Mouse (Mus musculus) ES-E14 (cell line): Measurements from ENCODE around the gene Errfi1. TPM values are rescaled to one million over a fixed set of nuclear protein-coding genes. Genes with fewer than 3 reads are reported as not detected.
A peak's percentile ranks its signal among the peaks of the same experiment; 100 is the strongest.

ENCODE experiments used
- DNase-seq: peaks from one replicate; pipeline ENCODE4 v3.0.0-alpha.2; 2013; ENCODE audit warnings: low read depth, low spot score
- H3K27ac ChIP-seq: 2 replicates; pipeline ENCODE4 v1.5.1; 2012; ENCODE audit warnings: low read depth, mild to moderate bottlenecking, low read length, moderate library complexity, mixed read lengths; ENCODE audit not compliant: poor library complexity, insufficient read depth, severe bottlenecking
- H3K36me3 ChIP-seq: 2 replicates; pipeline ENCODE4 v1.6.1; 2012; ENCODE audit warnings: mild to moderate bottlenecking, low read length, moderate library complexity, mixed read lengths; ENCODE audit not compliant: control insufficient read depth, poor library complexity, insufficient read depth, severe bottlenecking
- H3K4me1 ChIP-seq, 2 experiments: fragments of 150-350 bp in 1 of 2; sonication (generic) in 1 of 2; 2 replicates each; pipeline ENCODE4 v1.6.1; 2012; ENCODE audit warnings: low read length in 2 of 2, mild to moderate bottlenecking in 1 of 2, mixed read lengths in 1 of 2; ENCODE audit not compliant: control insufficient read depth in 2 of 2, insufficient read depth in 2 of 2, poor library complexity in 1 of 2
- H3K4me3 ChIP-seq, 2 experiments: fragments of 150-350 bp in 1 of 2; sonication (generic) in 1 of 2; 2 replicates each; pipeline ENCODE4 v1.5.1; 2012; ENCODE audit warnings: low read length in 2 of 2, low read depth in 1 of 2, mild to moderate bottlenecking in 1 of 2, mixed read lengths in 1 of 2; ENCODE audit not compliant: insufficient read depth in 1 of 2, poor library complexity in 1 of 2, severe bottlenecking in 1 of 2
- H3K9ac ChIP-seq: 2 replicates; pipeline ENCODE4 v1.6.1; 2012; ENCODE audit warnings: low read depth, mild to moderate bottlenecking, low read length, mixed read lengths; ENCODE audit not compliant: poor library complexity, insufficient read depth, severe bottlenecking
- H3K9me3 ChIP-seq: fragments of 150-350 bp; sonication (generic); 2 replicates; pipeline ENCODE4 v1.6.1; 2012; ENCODE audit warnings: low read depth, mild to moderate bottlenecking, low read length; ENCODE audit not compliant: control insufficient read depth, insufficient read depth
- CHD2 ChIP-seq: IDR thresholded peaks from 2 replicates; pipeline ENCODE4 v1.6.1; 2014; ENCODE audit warnings: mild to moderate bottlenecking, low read depth, low read length, inconsistent platforms
- HCFC1 ChIP-seq: IDR thresholded peaks from 2 replicates; pipeline ENCODE4 v1.6.1; 2012; ENCODE audit warnings: low read length, inconsistent platforms, borderline replicate concordance; ENCODE audit not compliant: insufficient read depth
- MAFK ChIP-seq: IDR thresholded peaks from 2 replicates; pipeline ENCODE4 v1.6.1; 2014; ENCODE audit warnings: mild to moderate bottlenecking, low read depth, low read length, inconsistent platforms; ENCODE audit not compliant: insufficient read depth
- ZC3H11A ChIP-seq: IDR thresholded peaks from 2 replicates; pipeline ENCODE4 v1.6.1; 2012; ENCODE audit warnings: low read depth, mild to moderate bottlenecking, inconsistent platforms, low read length, borderline replicate concordance
- ZNF384 ChIP-seq: IDR thresholded peaks from 2 replicates; pipeline ENCODE4 v1.6.1; 2012; ENCODE audit warnings: low read depth, low read length, inconsistent platforms
- in situ Hi-C, 2 experiments: fragments of 600-800 bp; cut with MboI; formaldehyde crosslinking; loops; one replicate each; pipeline ENCODE4 v1.15.1; 2025; ENCODE audit warnings: low sequenced_read_pairs in 2 of 2, inconsistent platforms in 1 of 2; ENCODE audit not compliant: unreplicated experiment in 2 of 2
- total RNA-seq: library from RNA; depleted of rRNA; stranded (reverse); fragments of 300-350 nt; gene quantifications from 2 replicates; pipeline ENCODE4 v1.2.3, GENCODE M21; 2012

Gene Errfi1
- total RNA-seq, 1 experiment, result 38.0 TPM

DNA sequence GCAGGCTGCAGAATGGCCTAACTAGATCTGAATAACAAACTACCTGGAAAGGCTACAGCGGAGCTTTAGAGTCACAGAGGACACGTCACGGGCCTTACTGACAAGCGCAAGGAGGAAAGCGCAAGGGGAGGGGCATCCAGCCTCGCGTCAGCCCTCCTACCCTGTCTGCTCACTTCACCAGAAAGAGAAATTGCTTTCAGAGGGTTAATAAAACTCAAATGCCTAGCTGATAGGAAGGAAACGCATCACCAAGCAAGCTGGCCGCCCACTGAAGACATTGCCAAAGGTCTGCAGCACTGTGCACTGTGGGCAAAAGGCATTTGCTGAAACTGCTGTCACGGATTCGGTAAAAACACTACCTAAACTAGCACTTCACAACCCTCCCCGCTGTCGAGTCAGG lies 46.8 kb downstream of the Errfi1 start:
- H3K4me3 ChIP-seq, result no peak overlapping the region
- in situ Hi-C loops, result loop anchor here in 1 of 2 experiments (10.0 kb wide), 1 partner anchor 246 kb away; the partner anchor contains the start of gene Slc45a1
- no peaks in the 10 kb centered on the region for H3K9me3 ChIP-seq
- H3K27ac ChIP-seq, result no peak overlapping the region
- DNase-seq, result no peak
- peaks cover 2 to 30% of the 10 kb centered on the region in 2 experiments; a peak in 2 of 4 replicates for H3K4me1 ChIP-seq
- 0 out of 2 replicates have a peak overlapping the region, but pooled peaks have one; percentile 7 for H3K9ac ChIP-seq
- no peak for TF ChIP-seq ZNF384
- no peak for TF ChIP-seq HCFC1
- no peak for TF ChIP-seq MAFK
- TF ChIP-seq CHD2, result no peak
- TF ChIP-seq ZC3H11A, result no peak
- peaks cover 69% of the 10 kb centered on the region for H3K36me3 ChIP-seq

DNA sequence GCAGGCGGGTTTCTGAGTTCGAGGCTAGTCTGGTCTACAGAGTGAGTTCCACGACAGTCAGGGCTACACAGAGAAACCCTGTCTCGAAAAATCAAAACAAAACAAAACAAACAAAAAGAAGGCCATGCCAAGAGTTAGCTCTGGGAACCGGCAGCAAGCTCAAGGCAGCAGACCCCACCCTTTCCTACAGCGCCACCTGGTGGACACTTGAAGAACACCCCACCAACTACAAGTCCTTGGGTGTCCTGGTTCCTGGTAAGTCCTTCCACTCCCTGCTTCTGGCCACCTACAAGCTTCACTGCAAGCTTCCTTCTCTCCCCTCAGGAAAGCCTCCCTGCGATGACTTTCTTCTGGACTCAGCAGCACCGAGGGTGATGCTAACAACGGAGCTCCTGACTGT lies 47.9 kb downstream of the Errfi1 start:
- H3K4me1 ChIP-seq, result peaks cover 2 to 23% of the 10 kb centered on the region in 2 experiments; a peak in 2 of 4 replicates
- in situ Hi-C loops, result loop anchor here in 1 of 2 experiments (10.0 kb wide), 1 partner anchor 247 kb away; the partner anchor contains the start of gene Slc45a1

GRCm38 (mm10) chr4:150902062-150902461 lies 48.3 kb downstream of the Errfi1 start:
- no peak for TF ChIP-seq MAFK
- TF ChIP-seq ZNF384, result no peak
- no peak for TF ChIP-seq CHD2
- no peak for TF ChIP-seq HCFC1
- no peak for TF ChIP-seq ZC3H11A
- DNase-seq, result no peak
- peaks cover 2 to 23% of the 10 kb centered on the region in 2 experiments; a peak in 2 of 4 replicates for H3K4me1 ChIP-seq
- no peaks in the 10 kb centered on the region for H3K9me3 ChIP-seq
- in situ Hi-C loops, result loop anchor here in 1 of 2 experiments (10.0 kb wide), 1 partner anchor 247 kb away; the partner anchor contains the start of gene Slc45a1
- H3K36me3 ChIP-seq, result peaks cover 69% of the 10 kb centered on the region
- no peak overlapping the region for H3K9ac ChIP-seq
- no peak overlapping the region for H3K4me3 ChIP-seq
- H3K27ac ChIP-seq, result peak overlapping the region; percentile 58; the same call in 1 of the 2 replicates

More for the DNA sequence above, 47.9 kb downstream of the Errfi1 start:
- peak; percentile 90 for DNase-seq
- peak overlapping the region; percentile 58; the same call in 1 of the 2 replicates for H3K27ac ChIP-seq
- H3K9me3 ChIP-seq, result no peaks in the 10 kb centered on the region
- no peak overlapping the region for H3K4me3 ChIP-seq
- peaks cover 68% of the 10 kb centered on the region for H3K36me3 ChIP-seq
- H3K9ac ChIP-seq, result peak overlapping the region; percentile 3; the same call in 1 of the 2 replicates
- no peak for TF ChIP-seq ZNF384
- TF ChIP-seq MAFK, result no peak

- Histone ChIP-seq H3K4me3 (no peak overlapping the region), H3K4me1 (peaks cover 2 to 22% of the 10 kb centered on the region in 2 experiments; a peak in 2 of 4 replicates), H3K9ac (no peak overlapping the region), H3K27ac (no peak overlapping the region), H3K9me3 (no peaks in the 10 kb centered on the region), H3K36me3 (peaks cover 68% of the 10 kb centered on the region)
- no peak for DNase-seq
- TF ChIP-seq MAFK (no peak), ZC3H11A (no peak), HCFC1 (no peak), ZNF384 (no peak), CHD2 (no peak)
- in situ Hi-C loops, result loop anchor here in 1 of 2 experiments (10.0 kb wide), 1 partner anchor 248 kb away; the partner anchor contains the start of gene Slc45a1
Measured at GRCm38 (mm10) chr4:150903091-150903742, 49.5 kb downstream of the Errfi1 start.
